Mouse (Mus musculus) erythroblast, embryonic 14.5 days (primary cell): ENCODE results near the gene Cnp.

Source experiments
- GATA1 ChIP-seq: IDR thresholded peaks from 2 replicates; pipeline ENCODE4 v1.6.1; 2012; ENCODE audit warnings: low read length, inconsistent platforms, mixed read lengths
- TAL1 ChIP-seq: IDR thresholded peaks from 3 replicates; pipeline ENCODE4 v1.6.1; 2012; ENCODE audit warnings: low read length, inconsistent platforms, mixed read lengths

DNA sequence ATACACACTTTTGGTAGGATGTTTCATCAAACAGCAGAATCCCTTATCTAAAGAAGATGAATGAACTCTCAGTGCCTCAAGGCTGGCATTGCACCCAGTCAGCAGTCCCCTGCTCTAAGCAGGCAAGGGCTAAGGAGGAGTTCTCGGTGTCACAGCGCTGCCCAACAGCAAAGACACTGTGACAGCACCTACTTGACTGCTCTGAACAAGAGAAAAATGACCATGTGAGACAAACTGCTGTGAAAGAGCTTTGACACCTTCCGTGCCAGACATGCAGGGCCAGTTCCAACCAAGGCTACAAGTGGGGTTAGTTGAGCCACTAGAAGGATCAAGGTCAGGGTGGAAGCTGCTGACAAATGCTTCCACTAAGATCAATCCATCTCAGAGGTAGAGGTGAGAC is 10.4 kb downstream of the Cnp start:
- no peak for TF ChIP-seq GATA1
- TF ChIP-seq TAL1 = no peak
